In the genomic region with DNA sequence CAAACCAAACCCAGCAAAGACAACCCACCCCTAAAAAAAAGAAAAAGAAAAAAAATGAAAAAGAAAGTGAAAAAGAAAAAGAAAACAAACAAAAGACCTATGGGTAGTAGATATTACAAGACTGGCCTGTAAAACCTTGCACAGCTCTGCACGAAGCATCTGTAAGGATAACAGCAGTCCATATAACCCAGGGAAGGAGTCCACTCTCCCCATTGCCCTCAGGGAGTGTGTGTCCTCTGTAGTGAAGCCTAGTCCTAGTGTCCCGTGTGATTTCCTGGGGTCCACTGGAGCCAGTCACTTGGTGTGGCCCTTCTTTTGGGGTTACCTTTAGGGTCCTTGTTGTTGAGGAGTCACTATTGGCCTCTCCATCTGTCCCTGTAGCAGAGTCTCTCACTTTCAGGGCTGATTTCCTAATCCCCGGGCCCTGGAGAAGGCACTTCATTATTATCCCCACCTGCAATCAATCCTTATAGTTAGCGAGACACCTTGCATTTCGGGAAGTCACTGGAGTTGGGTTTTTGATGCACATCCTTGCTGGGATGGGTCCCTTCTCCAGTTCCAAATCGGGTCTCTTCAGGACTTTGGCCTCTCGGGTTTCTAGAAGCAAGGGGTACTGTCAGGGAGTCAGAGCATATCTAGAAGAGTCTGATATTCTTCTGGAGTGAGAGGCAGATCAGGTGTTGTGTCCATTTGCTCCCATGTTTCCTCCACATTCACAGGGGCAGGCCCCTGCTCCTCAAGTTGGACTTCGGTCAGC, we compare ENCODE assay signal across 9 mouse cellular contexts. TPM values are rescaled to one million over a fixed set of nuclear protein-coding genes. Genes with fewer than 3 reads are reported as not detected.
A peak's percentile ranks its signal among the peaks of the same experiment; 100 is the strongest.
DNase-seq lines count a peak whose midpoint lies in the region; ATAC-seq and TF ChIP-seq lines count a peak whose summit lies in the region.
"Not testable (repeated sequence)": the region's sequence is repeated elsewhere in the genome, so short reads cannot be mapped to it uniquely, and the experiment has no call there.
"Had no signal": no experiment of that assay in that cellular context is flagged by ENCODE, and none has a peak within 500 bp of the region (broad histone marks: within the 10 kb centered on the region; RNA-seq: fewer than 3 reads in every experiment).

No protein-coding gene starts in this region.

- WGBS in forebrain, embryonic 14.5 days: 82% methylated on average over 7 of the region's 8 CpGs
- WGBS in heart, embryonic 16.5 days: 75% methylated on average over 7 of the region's 8 CpGs
- 78% methylated on average over 8 of the region's 8 CpGs for WGBS in kidney, postnatal 0 days
- WGBS in liver, embryonic 15.5 days (ENCODE audit: insufficient replicate concordance): 56% methylated on average over 8 of the region's 8 CpGs
- WGBS in neural tube, embryonic 11.5 days: 83% methylated on average over 7 of the region's 8 CpGs
- WGBS in stomach, embryonic 16.5 days: 84% methylated on average over 8 of the region's 8 CpGs

- H3K36me3 ChIP-seq in forebrain, embryonic 14.5 days (ENCODE audit: control insufficient read depth, insufficient read depth, low read length); heart, embryonic 16.5 days (ENCODE audit: control insufficient read depth, insufficient read depth); kidney, postnatal 0 days (ENCODE audit: insufficient read depth, low read length); liver, embryonic 15.5 days (replicated peaks); neural tube, embryonic 11.5 days (ENCODE audit: control insufficient read depth, insufficient read depth, low read length); stomach, embryonic 16.5 days (ENCODE audit: control insufficient read depth, insufficient read depth, low read length): not testable (repeated sequence)

- TF ChIP-seq CTCF in kidney, postnatal 0 days (IDR thresholded peaks at IDR 0.05; ENCODE audit: low read depth): not testable (repeated sequence)

- peak; percentile 65; the same call in 1 of the 2 replicates for ATAC-seq in forebrain, embryonic 14.5 days
- ATAC-seq in heart, embryonic 16.5 days (replicated peaks; ENCODE audit: extremely low read depth, insufficient read depth, low FRiP score): peak; percentile 81
- peak; percentile 88 for ATAC-seq in kidney, postnatal 0 days (replicated peaks; ENCODE audit: low FRiP score, low read depth)
- peak; percentile 51; the same call in 1 of the 2 replicates for ATAC-seq in liver, embryonic 15.5 days (ENCODE audit: insufficient read depth)
- peak; percentile 83; the same call in 1 of the 2 replicates for ATAC-seq in neural tube, embryonic 11.5 days (ENCODE audit: insufficient read depth, low FRiP score, low TSS enrichment)
- peak; percentile 85 for ATAC-seq in stomach, embryonic 16.5 days (ENCODE audit: insufficient read depth, low FRiP score)

- not testable (repeated sequence) for H3K4me1 ChIP-seq in forebrain, embryonic 14.5 days (ENCODE audit: control insufficient read depth, insufficient read depth, low read length); heart, embryonic 16.5 days (ENCODE audit: control insufficient read depth, insufficient read depth, low read length); kidney, postnatal 0 days (replicated peaks; ENCODE audit: insufficient read depth, low read length); liver, embryonic 15.5 days (replicated peaks); neural tube, embryonic 11.5 days (ENCODE audit: control insufficient read depth, insufficient read depth, low read length); stomach, embryonic 16.5 days (ENCODE audit: control insufficient read depth, insufficient read depth, low read length)

- peak; percentile 41 for DNase-seq in 3134 (ENCODE audit: extremely low read depth, insufficient read length, low spot score)
- peak; percentile 25 for DNase-seq in cerebellum, adult 11 months
- not testable (repeated sequence) for DNase-seq in forebrain, embryonic 14.5 days (ENCODE audit: low spot score); kidney, postnatal 0 days (ENCODE audit: low spot score); neural tube, embryonic 11.5 days (ENCODE audit: low spot score)

- not testable (repeated sequence) for H3K27me3 ChIP-seq in forebrain, embryonic 14.5 days (replicated peaks; ENCODE audit: control insufficient read depth, insufficient read depth, low read length); heart, embryonic 16.5 days (ENCODE audit: control insufficient read depth, insufficient read depth, low read length); kidney, postnatal 0 days (ENCODE audit: insufficient read depth, low read length); liver, embryonic 15.5 days; neural tube, embryonic 11.5 days (ENCODE audit: control insufficient read depth, insufficient read depth, low read length); stomach, embryonic 16.5 days (ENCODE audit: control insufficient read depth, insufficient read depth, low read length)

- not testable (repeated sequence) for H3K9ac ChIP-seq in forebrain, embryonic 14.5 days (ENCODE audit: low read length); heart, embryonic 16.5 days (ENCODE audit: low read length); kidney, postnatal 0 days (ENCODE audit: low read depth, low read length); liver, embryonic 15.5 days; neural tube, embryonic 11.5 days (ENCODE audit: low read length); stomach, embryonic 16.5 days (ENCODE audit: low read length)

- not testable (repeated sequence) for H3K9me3 ChIP-seq in forebrain, embryonic 14.5 days (replicated peaks; ENCODE audit: control insufficient read depth, low read length); heart, embryonic 16.5 days (replicated peaks; ENCODE audit: control insufficient read depth, low read length); kidney, postnatal 0 days (replicated peaks; ENCODE audit: low read length); liver, embryonic 15.5 days (replicated peaks); neural tube, embryonic 11.5 days (ENCODE audit: control insufficient read depth, low read length); stomach, embryonic 16.5 days (replicated peaks; ENCODE audit: control insufficient read depth, low read length)

- H3K4me2 ChIP-seq in forebrain, embryonic 14.5 days (ENCODE audit: low read length); heart, embryonic 16.5 days (ENCODE audit: low read depth, low read length); kidney, postnatal 0 days (ENCODE audit: low read length); liver, embryonic 15.5 days; neural tube, embryonic 11.5 days (ENCODE audit: low read depth); stomach, embryonic 16.5 days (ENCODE audit: low read depth, low read length): not testable (repeated sequence)

- not testable (repeated sequence) for H3K4me3 ChIP-seq in forebrain, embryonic 14.5 days (ENCODE audit: low read depth, low read length); heart, embryonic 16.5 days (ENCODE audit: low read length); kidney, postnatal 0 days (replicated peaks; ENCODE audit: low read depth, low read length); liver, embryonic 15.5 days (replicated peaks); neural tube, embryonic 11.5 days (ENCODE audit: low read depth, low read length); stomach, embryonic 16.5 days (replicated peaks; ENCODE audit: low read length)

- not testable (repeated sequence) for H3K27ac ChIP-seq in forebrain, embryonic 14.5 days (ENCODE audit: low read depth, low read length); heart, embryonic 16.5 days (ENCODE audit: low read length); kidney, postnatal 0 days; liver, embryonic 15.5 days (replicated peaks); neural tube, embryonic 11.5 days (ENCODE audit: low read depth, low read length); stomach, embryonic 16.5 days (ENCODE audit: low read length)

RNA-seq across cellular contexts. Expression of gene Gm4981, which starts 2.7 kb away (rescaled TPM):
- polyA plus RNA-seq in forebrain, embryonic 14.5 days (2014; fragmentation: Nextera tagmentation; extraction: Ambion mirVana): not detected in 2 replicates
- polyA plus RNA-seq in heart, embryonic 16.5 days (2015; fragmentation: Nextera tagmentation; extraction: Ambion mirVana): not detected in 2 replicates
- polyA plus RNA-seq in kidney, postnatal 0 days (2015; fragmentation: Nextera tagmentation; extraction: Ambion mirVana): not detected in 2 replicates
- polyA plus RNA-seq in liver, embryonic 15.5 days (2015; fragmentation: Nextera tagmentation; extraction: Ambion mirVana): not detected in 2 replicates
- not detected in 2 replicates for polyA plus RNA-seq in neural tube, embryonic 11.5 days (2014; fragmentation: Nextera tagmentation; extraction: Ambion mirVana)
- polyA plus RNA-seq in stomach, embryonic 16.5 days (2015; fragmentation: Nextera tagmentation; extraction: Ambion mirVana): not detected in 2 replicates
- polyA plus RNA-seq: C2C12 had no signal

RNA-seq across cellular contexts. Expression of gene Duxf3, which starts 6.7 kb away (rescaled TPM):
- not detected in 2 replicates for polyA plus RNA-seq in forebrain, embryonic 14.5 days (2014; fragmentation: Nextera tagmentation; extraction: Ambion mirVana)
- 0.08 TPM in 1 of 2 replicates, not detected in the other for polyA plus RNA-seq in heart, embryonic 16.5 days (2015; fragmentation: Nextera tagmentation; extraction: Ambion mirVana)
- not detected in 2 replicates for polyA plus RNA-seq in kidney, postnatal 0 days (2015; fragmentation: Nextera tagmentation; extraction: Ambion mirVana)
- not detected in 2 replicates for polyA plus RNA-seq in liver, embryonic 15.5 days (2015; fragmentation: Nextera tagmentation; extraction: Ambion mirVana)
- not detected in 2 replicates for polyA plus RNA-seq in neural tube, embryonic 11.5 days (2014; fragmentation: Nextera tagmentation; extraction: Ambion mirVana)
- not detected in 2 replicates for polyA plus RNA-seq in stomach, embryonic 16.5 days (2015; fragmentation: Nextera tagmentation; extraction: Ambion mirVana)
- polyA plus RNA-seq: C2C12 had no signal

RNA-seq across cellular contexts. Expression of gene AW822073, which starts 14.4 kb away (rescaled TPM):
- polyA plus RNA-seq in forebrain, embryonic 14.5 days (2014; fragmentation: Nextera tagmentation; extraction: Ambion mirVana): not detected in 2 replicates
- not detected in 2 replicates for polyA plus RNA-seq in heart, embryonic 16.5 days (2015; fragmentation: Nextera tagmentation; extraction: Ambion mirVana)
- not detected in 2 replicates for polyA plus RNA-seq in kidney, postnatal 0 days (2015; fragmentation: Nextera tagmentation; extraction: Ambion mirVana)
- polyA plus RNA-seq in liver, embryonic 15.5 days (2015; fragmentation: Nextera tagmentation; extraction: Ambion mirVana): not detected in 2 replicates
- polyA plus RNA-seq in neural tube, embryonic 11.5 days (2014; fragmentation: Nextera tagmentation; extraction: Ambion mirVana): not detected in 2 replicates
- polyA plus RNA-seq in stomach, embryonic 16.5 days (2015; fragmentation: Nextera tagmentation; extraction: Ambion mirVana): not detected in 2 replicates
- polyA plus RNA-seq: C2C12 had no signal

RNA-seq across cellular contexts. Expression of gene Gcc2, which starts 16.1 kb away (rescaled TPM):
- polyA plus RNA-seq in forebrain, embryonic 14.5 days (2014; fragmentation: Nextera tagmentation; extraction: Ambion mirVana): 56.8 and 58.8 TPM in 2 replicates
- polyA plus RNA-seq in heart, embryonic 16.5 days (2015; fragmentation: Nextera tagmentation; extraction: Ambion mirVana): 34.1 and 38.1 TPM in 2 replicates
- polyA plus RNA-seq in kidney, postnatal 0 days (2015; fragmentation: Nextera tagmentation; extraction: Ambion mirVana): 71.6 and 75.8 TPM in 2 replicates
- 15.3 and 18.8 TPM in 2 replicates for polyA plus RNA-seq in liver, embryonic 15.5 days (2015; fragmentation: Nextera tagmentation; extraction: Ambion mirVana)
- polyA plus RNA-seq in neural tube, embryonic 11.5 days (2014; fragmentation: Nextera tagmentation; extraction: Ambion mirVana): 39.0 and 40.5 TPM in 2 replicates
- 49.7 and 67.0 TPM in 2 replicates for polyA plus RNA-seq in stomach, embryonic 16.5 days (2015; fragmentation: Nextera tagmentation; extraction: Ambion mirVana)
